Mouse (Mus musculus) CH12.LX (cell line): ENCODE measurements around the gene Ugt1a2.

Experiments used
- CTCF ChIP-seq, 2 experiments: IDR thresholded peaks in 1 of 2; conservative IDR thresholded peaks in 1 of 2; 2 replicates each; pipeline ENCODE4 v1.5.1; 2011 to 2012; ENCODE audit warnings: low read depth in 2 of 2, low read length in 2 of 2, improper control_type of control experiment in 1 of 2, inconsistent platforms in 1 of 2, mild to moderate bottlenecking in 1 of 2, moderate library complexity in 1 of 2
- E2F4 ChIP-seq: IDR thresholded peaks from 2 replicates; pipeline ENCODE4 v1.6.1; 2011; ENCODE audit warnings: low read depth, low read length, improper control_type of control experiment; ENCODE audit not compliant: insufficient replicate concordance
- ELF1 ChIP-seq: IDR thresholded peaks from 2 replicates; pipeline ENCODE4 v1.6.1; 2014; ENCODE audit warnings: low read depth, mild to moderate bottlenecking, inconsistent platforms, low read length, improper control_type of control experiment
- EP300 ChIP-seq: IDR thresholded peaks from 2 replicates; pipeline ENCODE4 v1.6.1; 2011; ENCODE audit warnings: low read length, improper control_type of control experiment
- MXI1 ChIP-seq: IDR thresholded peaks from 2 replicates; pipeline ENCODE4 v1.6.1; 2011; ENCODE audit warnings: mild to moderate bottlenecking, low read depth, low read length, improper control_type of control experiment
- NELFE ChIP-seq: IDR thresholded peaks from 2 replicates; pipeline ENCODE4 v1.6.1; 2011; ENCODE audit warnings: low read depth, low read length, improper control_type of control experiment
- NRF1 ChIP-seq: IDR thresholded peaks from 2 replicates; pipeline ENCODE4 v1.6.1; 2014; ENCODE audit warnings: low read depth, mild to moderate bottlenecking, inconsistent platforms, low read length, improper control_type of control experiment, moderate library complexity

DNA sequence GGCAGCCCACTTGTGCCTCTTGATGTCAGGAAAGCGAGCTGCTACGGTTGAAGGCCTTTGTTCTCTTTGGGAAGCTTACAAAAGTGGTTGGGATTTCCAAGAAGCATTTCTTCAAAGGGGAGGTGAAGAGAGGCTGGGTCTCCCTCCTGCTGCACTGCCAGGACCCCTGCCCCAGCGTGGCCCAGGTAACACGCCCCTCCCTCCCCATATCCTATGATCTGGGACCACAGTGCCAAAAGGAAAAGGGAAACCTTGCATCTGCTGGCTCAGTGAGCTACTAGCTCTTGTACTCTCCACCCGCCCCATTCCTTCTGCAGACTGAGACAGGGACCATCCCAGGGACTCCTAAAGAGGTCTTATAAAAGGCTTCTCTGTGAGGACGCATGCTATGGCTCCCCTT lies 57.3 kb downstream of the Ugt1a2 start:
- TF ChIP-seq ELF1: no peak
- no peak for TF ChIP-seq NRF1
- no peak for TF ChIP-seq NELFE
- no peak for TF ChIP-seq MXI1
- TF ChIP-seq CTCF (conservative IDR thresholded peaks at IDR 0.05 in 1 of 2, IDR thresholded peaks at IDR 0.05 in 1 of 2; ENCODE audit: low read depth in 2 of 2, low read length in 2 of 2): no peak
- TF ChIP-seq EP300: no peak
- TF ChIP-seq E2F4: no peak
